Mouse (Mus musculus) ES-E14 (cell line): Measurements from ENCODE around the gene Tnik.

ENCODE experiments used
- CHD2 ChIP-seq: IDR thresholded peaks from 2 replicates; pipeline ENCODE4 v1.6.1; 2014; ENCODE audit warnings: mild to moderate bottlenecking, low read depth, low read length, inconsistent platforms
- HCFC1 ChIP-seq: IDR thresholded peaks from 2 replicates; pipeline ENCODE4 v1.6.1; 2012; ENCODE audit warnings: low read length, inconsistent platforms, borderline replicate concordance; ENCODE audit not compliant: insufficient read depth
- MAFK ChIP-seq: IDR thresholded peaks from 2 replicates; pipeline ENCODE4 v1.6.1; 2014; ENCODE audit warnings: mild to moderate bottlenecking, low read depth, low read length, inconsistent platforms; ENCODE audit not compliant: insufficient read depth
- ZC3H11A ChIP-seq: IDR thresholded peaks from 2 replicates; pipeline ENCODE4 v1.6.1; 2012; ENCODE audit warnings: low read depth, mild to moderate bottlenecking, inconsistent platforms, low read length, borderline replicate concordance
- ZNF384 ChIP-seq: IDR thresholded peaks from 2 replicates; pipeline ENCODE4 v1.6.1; 2012; ENCODE audit warnings: low read depth, low read length, inconsistent platforms

- no peak for TF ChIP-seq ZNF384
- no peak for TF ChIP-seq ZC3H11A
- TF ChIP-seq CHD2: no peak
- TF ChIP-seq MAFK: no peak
- TF ChIP-seq HCFC1: no peak
These were observed 95.4 kb downstream of the Tnik start for GRCm38 (mm10) chr3:28358391-28358790.
